In genomic region chr12:102878031-102878823, GRCm38 (mm10) we compare ENCODE assay signal across 8 mouse cellular contexts. TPM values are rescaled to one million over a fixed set of nuclear protein-coding genes. Genes with fewer than 3 reads are reported as not detected.
DNase-seq lines count a peak whose midpoint lies in the region; ATAC-seq and TF ChIP-seq lines count a peak whose summit lies in the region.

Gene Btbd7 (minus strand): TSS chr12:102878471.

- DNase-seq in forebrain, embryonic 14.5 days (ENCODE audit: low spot score), result peak; percentile 99
- DNase-seq in heart, postnatal 14 days, result peak; percentile 99
- peak; percentile 97 for DNase-seq in layer of hippocampus, adult 11-12 months (ENCODE audit: low spot score)
- DNase-seq in lung, adult 18-20 months, result peak; percentile 97
- peak; percentile 98 for DNase-seq in testis, postnatal 14 days (ENCODE audit: low spot score)

- H3K4me1 ChIP-seq in ES-Bruce4 (ENCODE audit: control insufficient read depth, insufficient read depth, low read length), result peaks cover 2% of the 10 kb centered on the region
- H3K4me1 ChIP-seq in forebrain, embryonic 14.5 days (ENCODE audit: control insufficient read depth, insufficient read depth, low read length), result peaks cover 16% of the 10 kb centered on the region
- peaks cover 32% of the 10 kb centered on the region for H3K4me1 ChIP-seq in neural tube, embryonic 15.5 days

- 0 out of 2 replicates have a peak, but pooled peaks have one; percentile 27 for TF ChIP-seq EP300 in ES-Bruce4 (IDR thresholded peaks at IDR 0.05; ENCODE audit: insufficient read depth, low read depth, low read length)

- H3K4me3 ChIP-seq in ES-Bruce4 (ENCODE audit: low read depth, low read length), result peak within 1 kb of the TSS; percentile 85
- peak within 1 kb of the TSS; percentile 93 for H3K4me3 ChIP-seq in forebrain, embryonic 14.5 days (ENCODE audit: low read depth, low read length)
- peak within 1 kb of the TSS; percentile 95 for H3K4me3 ChIP-seq in neural tube, embryonic 15.5 days (replicated peaks)

- H3K9me3 ChIP-seq in ES-Bruce4 (replicated peaks; ENCODE audit: control insufficient read depth, insufficient read depth, low read length, poor library complexity, severe bottlenecking), result no peaks in the 10 kb centered on the region
- no peaks in the 10 kb centered on the region for H3K9me3 ChIP-seq in forebrain, embryonic 14.5 days (replicated peaks; ENCODE audit: control insufficient read depth, low read length)
- no peaks in the 10 kb centered on the region for H3K9me3 ChIP-seq in neural tube, embryonic 15.5 days (replicated peaks)

- no peak within 1 kb of the TSS for H3K27ac ChIP-seq in ES-Bruce4 (ENCODE audit: insufficient read depth, low read length)
- peak within 1 kb of the TSS; percentile 94 for H3K27ac ChIP-seq in forebrain, embryonic 14.5 days (ENCODE audit: low read depth, low read length)
- peak within 1 kb of the TSS; percentile 96 for H3K27ac ChIP-seq in neural tube, embryonic 15.5 days (replicated peaks)

- no peaks in the 10 kb centered on the region for H3K36me3 ChIP-seq in ES-Bruce4 (ENCODE audit: control insufficient read depth, insufficient read depth, low read length, poor library complexity, severe bottlenecking)
- no peaks in the 10 kb centered on the region for H3K36me3 ChIP-seq in forebrain, embryonic 14.5 days (ENCODE audit: control insufficient read depth, insufficient read depth, low read length)
- no peaks in the 10 kb centered on the region for H3K36me3 ChIP-seq in neural tube, embryonic 15.5 days

- no peaks in the 10 kb centered on the region for H3K27me3 ChIP-seq in ES-Bruce4 (ENCODE audit: control insufficient read depth, insufficient read depth, low read length, poor library complexity, severe bottlenecking)
- no peaks in the 10 kb centered on the region for H3K27me3 ChIP-seq in forebrain, embryonic 14.5 days (replicated peaks; ENCODE audit: control insufficient read depth, insufficient read depth, low read length)
- no peaks in the 10 kb centered on the region for H3K27me3 ChIP-seq in neural tube, embryonic 15.5 days (replicated peaks)

- H3K4me2 ChIP-seq in forebrain, embryonic 14.5 days (ENCODE audit: low read length), result peak within 1 kb of the TSS; percentile 83
- H3K4me2 ChIP-seq in neural tube, embryonic 15.5 days, result peak within 1 kb of the TSS; percentile 75

- intact Hi-C loops in heart, postnatal 14 days (cut with DNase I), result loop anchor here (5.0 kb wide), 3 partner anchors 56 to 136 kb away; partner anchors contain the start of genes Gm20604, Gm28051, Gon7 and Moap1

- peak; percentile 91 for ATAC-seq in cerebellum, adult (ENCODE audit: insufficient number of reproducible peaks, low FRiP score, low TSS enrichment)
- ATAC-seq in forebrain, embryonic 14.5 days, result peak; percentile 97
- peak; percentile 96 for ATAC-seq in neural tube, embryonic 15.5 days (ENCODE audit: low FRiP score)

- TF ChIP-seq CTCF in ES-Bruce4 (IDR thresholded peaks at IDR 0.05; ENCODE audit: low read depth, low read length), result no peak

- no peak for TF ChIP-seq POLR2A in ES-Bruce4 (IDR thresholded peaks at IDR 0.05; ENCODE audit: insufficient read depth, low read length)

- WGBS in forebrain, embryonic 14.5 days, result under 1% methylated on average over 55 of the region's 95 CpGs
- WGBS in neural tube, embryonic 15.5 days, result under 1% methylated on average over 81 of the region's 95 CpGs

- H3K9ac ChIP-seq in ES-Bruce4 (ENCODE audit: low read depth, poor library complexity, severe bottlenecking), result peak within 1 kb of the TSS; percentile 94
- peak within 1 kb of the TSS; percentile 93 for H3K9ac ChIP-seq in forebrain, embryonic 14.5 days (ENCODE audit: low read length)
- H3K9ac ChIP-seq in neural tube, embryonic 15.5 days (replicated peaks), result peak within 1 kb of the TSS; percentile 90

RNA-seq across cellular contexts. Expression of gene Btbd7, which starts in this region (rescaled TPM):
- polyA plus RNA-seq in ES-Bruce4 (2011; ENCODE audit: insufficient read depth, insufficient read length, low read depth, missing spikeins), result 35.5 and 38.9 TPM in 2 replicates
- 15.6 and 17.2 TPM in 2 replicates for polyA plus RNA-seq in forebrain, embryonic 14.5 days (2014; fragmentation: Nextera tagmentation; extraction: Ambion mirVana)
- total RNA-seq in heart, postnatal 14 days (2021), result 10 to 100 TPM; 29.7 to 30.8 TPM
- 10.5 and 11.1 TPM in 2 replicates for polyA plus RNA-seq in neural tube, embryonic 15.5 days (2015; fragmentation: Nextera tagmentation; extraction: Ambion mirVana)
